8 mouse cellular contexts compared by ENCODE assay signal in the genomic region with DNA sequence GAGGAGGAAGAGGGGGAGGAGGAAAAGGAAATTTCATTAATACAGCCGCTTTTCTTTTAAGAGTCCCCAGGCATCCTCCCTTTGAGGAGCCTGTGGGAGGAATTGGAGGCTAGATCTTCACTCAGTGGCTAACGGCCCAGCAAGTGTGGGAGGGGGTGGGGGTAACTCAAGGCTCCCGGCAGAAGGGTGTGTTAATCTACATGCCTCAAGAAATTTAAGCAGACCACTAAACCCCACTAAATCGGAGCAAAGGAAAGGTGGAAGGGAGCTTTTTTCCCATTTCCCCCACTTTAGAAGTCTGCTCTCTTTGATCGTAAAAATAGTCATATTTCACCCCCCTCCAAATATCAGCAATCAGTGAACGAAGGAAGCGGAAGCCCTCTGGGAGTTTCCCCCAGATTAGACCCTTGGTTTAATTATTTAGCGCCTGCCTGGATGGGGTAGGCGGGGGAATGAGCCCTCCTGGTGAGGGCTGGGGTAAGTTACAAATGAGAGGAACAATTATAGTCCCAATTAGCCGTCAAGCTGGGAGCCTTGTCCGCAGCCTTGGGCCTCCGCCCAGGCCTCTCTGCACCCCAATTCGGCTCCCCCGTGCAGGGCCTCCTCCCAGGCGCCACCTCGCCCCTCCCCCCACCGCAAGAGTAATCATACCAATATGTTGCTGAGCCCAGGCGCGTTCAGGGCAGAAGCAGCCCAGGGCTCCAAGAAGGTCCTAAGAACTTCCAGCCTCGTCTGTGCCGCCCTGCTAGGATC. TPM values are rescaled to one million over a fixed set of nuclear protein-coding genes. Genes with fewer than 3 reads are reported as not detected.
DNase-seq lines count a peak whose midpoint lies in the region; ATAC-seq and TF ChIP-seq lines count a peak whose summit lies in the region.

No protein-coding gene starts in this region.

- peak overlapping the region; percentile 28; the same call in 1 of the 2 replicates for H3K27ac ChIP-seq in gastrocnemius, adult 2 months
- H3K27ac ChIP-seq in lung, embryonic 14.5 days (ENCODE audit: low read depth) = no peak overlapping the region
- peak overlapping the region; percentile 84 for H3K27ac ChIP-seq in forebrain, embryonic 10.5 days
- H3K27ac ChIP-seq in liver, embryonic 14.5 days = no peak overlapping the region

- TF ChIP-seq CTCF in gastrocnemius, adult 2 months (IDR thresholded peaks at IDR 0.05) = no peak
- no peak for TF ChIP-seq CTCF in lung, embryonic 14.5 days (IDR thresholded peaks at IDR 0.05; ENCODE audit: low read depth)
- TF ChIP-seq CTCF in liver, embryonic 14.5 days (IDR thresholded peaks at IDR 0.05; ENCODE audit: low read depth) = no peak

- no peaks in the 10 kb centered on the region for H3K27me3 ChIP-seq in lung, embryonic 14.5 days (ENCODE audit: insufficient read depth, low read length)
- H3K27me3 ChIP-seq in forebrain, embryonic 10.5 days (ENCODE audit: poor library complexity, severe bottlenecking) = no peaks in the 10 kb centered on the region
- H3K27me3 ChIP-seq in liver, embryonic 14.5 days (ENCODE audit: control insufficient read depth, insufficient read depth, low read length) = peaks cover under 1% of the 10 kb centered on the region; the same call in 1 of the 2 replicates

- no peak overlapping the region for H3K4me3 ChIP-seq in gastrocnemius, adult 2 months
- no peak overlapping the region for H3K4me3 ChIP-seq in lung, embryonic 14.5 days (ENCODE audit: low read depth, low read length)
- H3K4me3 ChIP-seq in forebrain, embryonic 10.5 days = peak overlapping the region; percentile 30
- no peak overlapping the region for H3K4me3 ChIP-seq in liver, embryonic 14.5 days (ENCODE audit: insufficient read depth in 1 of 2, low read depth in 2 of 2, low read length in 2 of 2)

- H3K4me1 ChIP-seq in lung, embryonic 14.5 days (ENCODE audit: insufficient read depth) = no peaks in the 10 kb centered on the region; the same call in 1 of the 2 replicates
- peaks cover 49% of the 10 kb centered on the region for H3K4me1 ChIP-seq in forebrain, embryonic 10.5 days
- H3K4me1 ChIP-seq in liver, embryonic 14.5 days (replicated peaks; ENCODE audit: control insufficient read depth in 2 of 2, insufficient read depth in 2 of 2, low read length in 1 of 2) = peaks cover 4 to 8% of the 10 kb centered on the region in 2 experiments

- no peak for ATAC-seq in lung, embryonic 14.5 days (ENCODE audit: insufficient read depth)
- ATAC-seq in liver, embryonic 14.5 days (ENCODE audit: insufficient read depth) = peak; percentile 56; the same call in 1 of the 2 replicates

- DNase-seq in gastrocnemius, adult 2 months = no peak
- DNase-seq in gastrocnemius, postnatal 36 days = no peak
- no peak for DNase-seq in lung, embryonic 14.5 days
- DNase-seq in lung, postnatal 36 days = no peak
- DNase-seq in forebrain, embryonic 10.5 days (ENCODE audit: extremely low spot score, low spot score) = peak; percentile 53
- no peak for DNase-seq in liver, embryonic 14.5 days (ENCODE audit: low read depth in 3 of 3, low spot score in 3 of 3)
- no peak for DNase-seq in gastrocnemius, adult 18-20 months (ENCODE audit: low spot score)
- DNase-seq in ovary, postnatal 10 days (ENCODE audit: low spot score) = no peak

- intact Hi-C loops in gastrocnemius, adult 2 months (cut with DNase I) = no loop called here
- intact Hi-C loops in gastrocnemius, postnatal 36 days (cut with DNase I) = no loop called here

- no peak overlapping the region for H3K9ac ChIP-seq in lung, embryonic 14.5 days
- no peak overlapping the region for H3K9ac ChIP-seq in liver, embryonic 14.5 days (replicated peaks)

- no peaks in the 10 kb centered on the region for H3K36me3 ChIP-seq in lung, embryonic 14.5 days (ENCODE audit: insufficient read depth)
- H3K36me3 ChIP-seq in forebrain, embryonic 10.5 days (replicated peaks) = no peaks in the 10 kb centered on the region
- no peaks in the 10 kb centered on the region for H3K36me3 ChIP-seq in liver, embryonic 14.5 days (replicated peaks; ENCODE audit: control insufficient read depth, insufficient read depth, low read depth)

- H3K4me2 ChIP-seq in lung, embryonic 14.5 days = peak overlapping the region; percentile 15; the same call in 1 of the 2 replicates
- H3K4me2 ChIP-seq in liver, embryonic 14.5 days (ENCODE audit: low read depth) = peak overlapping the region; percentile 16; the same call in 1 of the 2 replicates

- H3K9me3 ChIP-seq in lung, embryonic 14.5 days (ENCODE audit: low read depth, low read length) = no peaks in the 10 kb centered on the region
- no peaks in the 10 kb centered on the region for H3K9me3 ChIP-seq in forebrain, embryonic 10.5 days
- no peaks in the 10 kb centered on the region for H3K9me3 ChIP-seq in liver, embryonic 14.5 days (ENCODE audit: control insufficient read depth, low read length)

- no peak for TF ChIP-seq EP300 in liver, embryonic 14.5 days (IDR thresholded peaks at IDR 0.05; ENCODE audit: low read depth)

- WGBS in lung, embryonic 14.5 days = 20% methylated on average over 21 of the region's 21 CpGs
- 7% methylated on average over 21 of the region's 21 CpGs for WGBS in forebrain, embryonic 10.5 days
- 18% methylated on average over 20 of the region's 21 CpGs for WGBS in liver, embryonic 14.5 days (ENCODE audit: insufficient replicate concordance)

RNA-seq across cellular contexts. Expression of a gene that starts 1.6 kb away (rescaled TPM):
- 1 to 10 TPM; 1.2 to 4.2 TPM for total RNA-seq in gastrocnemius, adult 2 months (2021)
- total RNA-seq in gastrocnemius, postnatal 36 days (2021) = 1 to 10 TPM; 1.9 to 2.4 TPM
- 15.7 and 15.9 TPM in 2 replicates for polyA plus RNA-seq in lung, embryonic 14.5 days (2014; fragmentation: Nextera tagmentation; extraction: Ambion mirVana)
- 27.7 and 31.9 TPM in 2 replicates for polyA plus RNA-seq in forebrain, embryonic 10.5 days (2016; fragmentation: Nextera tagmentation; extraction: Ambion mirVana)
- 0.34 and 0.49 TPM in 2 replicates for polyA plus RNA-seq in liver, embryonic 14.5 days (2012; rRNA removed)
- polyA plus RNA-seq in liver, embryonic 14.5 days (2014; fragmentation: Nextera tagmentation; extraction: Ambion mirVana) = 0.09 TPM in 1 of 2 replicates, not detected in the other
- total RNA-seq in gastrocnemius, adult 18-20 months (2021) = 1 to 10 TPM; 1.9 TPM

RNA-seq across cellular contexts. Expression of a gene that starts 6.3 kb away (rescaled TPM):
- total RNA-seq in gastrocnemius, adult 2 months (2021) = 1 to 10 TPM; 7.0 TPM
- 1 to 10 TPM; 6.6 to 7.6 TPM for total RNA-seq in gastrocnemius, postnatal 36 days (2021)
- polyA plus RNA-seq in lung, embryonic 14.5 days (2014; fragmentation: Nextera tagmentation; extraction: Ambion mirVana) = 32.1 and 34.5 TPM in 2 replicates
- polyA plus RNA-seq in forebrain, embryonic 10.5 days (2016; fragmentation: Nextera tagmentation; extraction: Ambion mirVana) = 47.5 and 51.2 TPM in 2 replicates
- polyA plus RNA-seq in liver, embryonic 14.5 days (2012; rRNA removed) = 25.8 and 27.0 TPM in 2 replicates
- polyA plus RNA-seq in liver, embryonic 14.5 days (2014; fragmentation: Nextera tagmentation; extraction: Ambion mirVana) = 25.9 and 26.2 TPM in 2 replicates
- 1 to 10 TPM; 7.2 to 9.7 TPM for total RNA-seq in gastrocnemius, adult 18-20 months (2021)

RNA-seq across cellular contexts. Expression of a gene that starts 28.8 kb away (rescaled TPM):
- total RNA-seq in gastrocnemius, adult 2 months (2021) = 10 to 100 TPM; 14.3 to 15.6 TPM
- total RNA-seq in gastrocnemius, postnatal 36 days (2021) = 10 to 100 TPM; 13.0 to 15.9 TPM
- polyA plus RNA-seq in lung, embryonic 14.5 days (2014; fragmentation: Nextera tagmentation; extraction: Ambion mirVana) = 88.3 and 96.0 TPM in 2 replicates
- 124 and 131 TPM in 2 replicates for polyA plus RNA-seq in forebrain, embryonic 10.5 days (2016; fragmentation: Nextera tagmentation; extraction: Ambion mirVana)
- polyA plus RNA-seq in liver, embryonic 14.5 days (2012; rRNA removed) = 12.0 and 14.5 TPM in 2 replicates
- polyA plus RNA-seq in liver, embryonic 14.5 days (2014; fragmentation: Nextera tagmentation; extraction: Ambion mirVana) = 23.3 and 25.6 TPM in 2 replicates
- 10 to 100 TPM; 10.6 to 11.3 TPM for total RNA-seq in gastrocnemius, adult 18-20 months (2021)

RNA-seq across cellular contexts. Expression of a gene that starts 33.0 kb away (rescaled TPM):
- 10 to 100 TPM in 1 of 2 experiments, under 1 TPM in 1; 0.33 to 22.0 TPM for total RNA-seq in gastrocnemius, adult 2 months (2021)
- 1 to 10 TPM; 1.3 to 5.3 TPM for total RNA-seq in gastrocnemius, postnatal 36 days (2021)
- polyA plus RNA-seq in lung, embryonic 14.5 days (2014; fragmentation: Nextera tagmentation; extraction: Ambion mirVana) = 3.9 and 4.3 TPM in 2 replicates
- 3.3 and 4.8 TPM in 2 replicates for polyA plus RNA-seq in forebrain, embryonic 10.5 days (2016; fragmentation: Nextera tagmentation; extraction: Ambion mirVana)
- polyA plus RNA-seq in liver, embryonic 14.5 days (2012; rRNA removed) = not detected in 2 replicates
- not detected in 2 replicates for polyA plus RNA-seq in liver, embryonic 14.5 days (2014; fragmentation: Nextera tagmentation; extraction: Ambion mirVana)
- total RNA-seq in gastrocnemius, adult 18-20 months (2021) = 1 to 10 TPM; 2.4 to 8.2 TPM

Comparison
In these comparisons a context has a peak if more than half of its experiments do, and no peak if none do; other contexts are left out.
1. H3K27ac ChIP-seq: peak in gastrocnemius, adult 2 months (single experiment) and forebrain, embryonic 10.5 days (single experiment); none in lung, embryonic 14.5 days (single experiment) and liver, embryonic 14.5 days (single experiment).